Mouse (Mus musculus) cerebellum, postnatal 14 days (tissue): ENCODE measurements around the gene Fam13a.
A peak's percentile ranks its signal among the peaks of the same experiment; 100 is the strongest.

Experiments used
- DNase-seq, 2 experiments: peaks; one replicate each; pipeline ENCODE4 v3.0.0; 2021; ENCODE audit warnings: mixed read lengths in 2 of 2

The Fam13a gene

GRCm38 (mm10) chr6:59024164-59024724 is at the start of gene Fam13a:
Gene Fam13a, minus strand, starts transcription at chr6:59024549.
- DNase-seq = peak; percentile 70 to 77

GRCm38 (mm10) chr6:59072096-59073060 is 48.0 kb upstream of the Fam13a start:
- no peak for DNase-seq

- no peak for DNase-seq
These were observed 47.3 kb upstream of the Fam13a start for GRCm38 (mm10) chr6:59071691-59072090.

- DNase-seq = no peak
These were observed 43.8 kb upstream of the Fam13a start for GRCm38 (mm10) chr6:59068187-59068586.

GRCm38 (mm10) chr6:59064440-59064839 is 40.1 kb upstream of the Fam13a start:
- DNase-seq = no peak

- peak in 1 of 2 experiments; percentile 11 for DNase-seq
These were observed 28.9 kb upstream of the Fam13a start for GRCm38 (mm10) chr6:59053232-59053631.

GRCm38 (mm10) chr6:59039719-59040118 is 15.4 kb upstream of the Fam13a start:
- DNase-seq = no peak

- no peak for DNase-seq
These were observed 8.4 kb upstream of the Fam13a start for GRCm38 (mm10) chr6:59032748-59033147.

GRCm38 (mm10) chr6:59031539-59031938 is 7.2 kb upstream of the Fam13a start:
- no peak for DNase-seq

GRCm38 (mm10) chr6:59030667-59031066 is 6.3 kb upstream of the Fam13a start:
- DNase-seq = no peak

GRCm38 (mm10) chr6:59030037-59030436 is 5.7 kb upstream of the Fam13a start:
- DNase-seq = no peak

- no peak for DNase-seq
These were observed 4.5 kb upstream of the Fam13a start for GRCm38 (mm10) chr6:59028871-59029270.

GRCm38 (mm10) chr6:59024806-59025205 is 457 bp upstream of the Fam13a start:
- no peak for DNase-seq

GRCm38 (mm10) chr6:59023455-59024163 is 740 bp downstream of the Fam13a start:
- DNase-seq = peak in 1 of 2 experiments; percentile 10

- no peak for DNase-seq
These were observed 1.7 kb downstream of the Fam13a start for GRCm38 (mm10) chr6:59022621-59023020.

- DNase-seq = no peak
These were observed 4.0 kb downstream of the Fam13a start for GRCm38 (mm10) chr6:59020346-59020745.

- DNase-seq = no peak
These were observed 4.5 kb downstream of the Fam13a start for GRCm38 (mm10) chr6:59019847-59020246.

- no peak for DNase-seq
These were observed 8.0 kb downstream of the Fam13a start for GRCm38 (mm10) chr6:59016336-59016832.

- no peak for DNase-seq
These were observed 9.6 kb downstream of the Fam13a start for GRCm38 (mm10) chr6:59014760-59015159.

GRCm38 (mm10) chr6:59014088-59014759 is 10.1 kb downstream of the Fam13a start:
- no peak for DNase-seq

- no peak for DNase-seq
These were observed 13.6 kb downstream of the Fam13a start for GRCm38 (mm10) chr6:59010792-59011191.

- DNase-seq = no peak
These were observed 19.7 kb downstream of the Fam13a start for GRCm38 (mm10) chr6:59004630-59005029.

- DNase-seq = no peak
These were observed 25.3 kb downstream of the Fam13a start for GRCm38 (mm10) chr6:58999044-58999453.
